Mouse (Mus musculus): ENCODE results near the gene C77080. TPM values are rescaled to one million over a fixed set of nuclear protein-coding genes. Genes with fewer than 3 reads are reported as not detected.

Gene C77080
- polyA plus RNA-seq, 1 experiment, result 29.7 TPM

- DNase-seq (ENCODE audit: low spot score), result no peak
Observed at GRCm38 (mm10) chr4:129266821-129267220, 5.6 kb upstream of the C77080 start.

- DNase-seq (ENCODE audit: low spot score), result no peak
Observed at GRCm38 (mm10) chr4:129266191-129266590, 5.0 kb upstream of the C77080 start.

DNA sequence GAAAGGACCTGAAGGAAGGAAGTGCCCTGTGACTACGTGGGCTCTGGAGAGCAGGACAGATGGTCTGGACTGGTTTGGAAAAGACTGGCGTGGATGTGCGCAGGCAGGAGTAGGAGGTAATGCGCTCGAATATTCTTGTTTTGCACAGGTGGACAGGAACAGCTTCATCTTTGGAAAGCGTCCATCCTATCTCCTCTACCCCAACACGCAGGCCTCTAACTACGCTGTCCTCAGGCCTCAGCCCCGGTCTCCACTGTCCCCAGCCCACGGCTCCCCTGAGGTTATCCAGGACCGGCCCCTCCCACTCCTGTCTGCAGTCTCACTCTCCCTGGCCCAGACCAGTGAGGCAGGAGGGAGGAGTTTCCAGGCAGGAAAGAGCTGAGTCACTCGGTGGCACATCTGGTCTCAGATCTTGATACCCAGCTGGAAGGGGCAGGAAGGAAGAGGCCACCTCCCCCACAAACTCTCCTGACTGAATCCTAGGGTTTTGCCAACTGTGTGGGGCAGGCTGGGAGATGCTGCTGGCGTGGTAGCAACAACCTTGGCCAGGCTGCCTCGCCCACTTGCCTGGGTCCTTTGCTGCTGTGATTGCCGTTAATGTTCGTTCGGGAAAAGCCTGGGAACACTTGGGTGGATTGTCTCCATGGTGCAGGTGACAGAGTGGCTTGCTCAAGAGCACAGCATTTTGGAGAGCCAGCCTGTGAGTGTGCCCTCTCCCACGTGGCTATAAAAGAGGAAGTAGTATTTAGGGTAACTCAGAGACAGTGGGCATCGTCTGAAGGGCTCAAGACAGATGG lies 2.2 kb upstream of the C77080 start:
- DNase-seq (ENCODE audit: low spot score), result no peak

DNA sequence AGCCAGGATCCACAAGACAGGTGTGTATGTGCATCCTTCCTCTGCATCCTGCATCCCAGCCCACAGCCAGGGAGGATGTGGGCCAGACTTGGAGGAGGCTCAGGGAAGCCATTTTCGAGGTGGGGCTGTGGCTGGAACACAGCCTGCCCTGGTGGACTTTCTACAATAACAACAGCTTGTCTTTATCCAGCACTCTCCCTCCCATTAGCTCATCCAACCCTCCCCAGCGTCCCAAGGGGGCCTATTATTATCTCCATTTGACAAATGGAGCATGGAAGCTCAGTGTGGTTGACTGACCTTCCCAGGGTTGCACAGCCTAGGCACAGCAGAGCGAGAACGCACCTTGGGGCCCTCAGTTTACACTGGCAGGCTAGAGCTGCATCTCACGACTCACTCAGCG lies 526 bp downstream of the C77080 start:
- no peak for DNase-seq (ENCODE audit: low spot score)

DNA sequence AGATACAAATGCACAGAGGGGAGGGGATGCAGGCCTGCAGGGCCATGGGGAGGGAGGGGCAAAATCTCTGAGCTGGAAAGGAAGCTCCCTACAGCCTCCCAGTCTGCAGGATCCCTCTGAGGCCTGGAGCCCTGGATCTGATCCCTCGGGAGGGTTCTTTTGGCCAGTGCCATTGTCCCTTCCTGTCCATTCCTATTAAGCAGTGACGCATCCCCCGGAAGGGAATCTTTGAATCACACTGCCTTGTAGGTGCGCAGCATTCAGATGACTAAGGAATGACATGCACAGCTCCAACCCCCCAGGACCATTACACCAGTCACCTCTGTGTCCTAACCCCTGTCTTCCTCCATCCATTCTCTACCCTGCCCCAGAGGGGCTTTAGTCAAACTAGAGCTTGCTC lies 2.1 kb downstream of the C77080 start:
- no peak for DNase-seq (ENCODE audit: low spot score)

DNA sequence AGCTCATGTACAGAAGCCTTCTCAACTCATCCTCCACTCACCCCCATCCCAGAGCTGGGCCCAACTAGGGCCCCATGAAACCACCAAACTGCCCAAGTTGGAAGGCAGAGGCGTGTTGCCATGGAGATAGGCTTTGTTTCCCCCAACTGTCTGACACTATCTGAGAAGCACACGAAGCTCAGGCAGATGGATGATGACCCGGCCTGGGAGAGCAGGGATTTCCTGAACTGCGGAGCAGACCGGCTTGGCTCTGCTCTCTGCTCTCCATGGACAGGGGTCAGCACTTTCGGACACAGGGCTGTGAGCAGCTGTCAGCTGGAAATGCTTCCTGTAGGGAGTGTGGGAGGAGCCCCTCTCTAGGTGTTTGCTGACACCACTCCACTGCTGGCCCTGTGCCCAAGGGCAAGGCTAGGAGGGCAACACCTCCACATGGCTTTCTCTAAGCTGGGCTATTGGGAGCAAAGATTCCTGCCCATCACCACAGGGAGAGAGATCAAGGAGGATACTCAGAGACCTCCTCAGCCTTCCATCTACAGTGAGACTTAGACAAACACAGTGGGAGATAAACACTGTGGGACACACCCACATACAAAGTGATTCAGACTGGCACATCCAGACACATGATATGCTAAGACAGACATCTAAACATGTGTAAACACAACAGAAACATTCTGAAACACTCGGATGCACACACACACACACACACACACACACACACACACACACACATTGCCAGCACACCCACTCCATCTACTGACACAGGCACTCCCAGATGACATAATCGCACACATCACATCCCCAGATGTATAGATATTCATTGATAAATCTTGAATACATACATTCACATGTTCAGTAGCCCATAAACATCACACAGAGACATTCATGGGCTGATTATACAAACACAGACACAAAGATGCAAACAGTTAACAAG lies 4.5 kb downstream of the C77080 start:
- DNase-seq (ENCODE audit: low spot score), result no peak

DNA sequence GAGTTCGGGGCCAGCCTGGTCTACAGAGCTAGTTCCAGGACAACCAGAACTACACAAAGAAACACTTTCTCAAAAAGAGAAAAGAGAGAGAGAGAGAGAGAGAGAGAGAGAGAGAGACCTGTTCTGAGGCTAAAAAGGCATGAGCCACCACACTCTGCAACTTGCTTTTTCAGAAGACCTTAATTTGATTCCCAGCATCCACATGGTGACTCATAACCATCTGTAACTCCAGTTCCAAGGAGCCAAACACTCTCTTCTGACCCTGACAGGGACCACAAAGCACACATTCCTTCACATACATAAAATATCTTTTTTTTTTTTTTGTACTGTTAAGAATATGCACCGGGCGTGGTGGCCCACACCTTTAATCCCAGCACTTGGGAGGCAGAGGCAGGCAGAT lies 6.6 kb downstream of the C77080 start:
- DNase-seq (ENCODE audit: low spot score), result no peak

DNA sequence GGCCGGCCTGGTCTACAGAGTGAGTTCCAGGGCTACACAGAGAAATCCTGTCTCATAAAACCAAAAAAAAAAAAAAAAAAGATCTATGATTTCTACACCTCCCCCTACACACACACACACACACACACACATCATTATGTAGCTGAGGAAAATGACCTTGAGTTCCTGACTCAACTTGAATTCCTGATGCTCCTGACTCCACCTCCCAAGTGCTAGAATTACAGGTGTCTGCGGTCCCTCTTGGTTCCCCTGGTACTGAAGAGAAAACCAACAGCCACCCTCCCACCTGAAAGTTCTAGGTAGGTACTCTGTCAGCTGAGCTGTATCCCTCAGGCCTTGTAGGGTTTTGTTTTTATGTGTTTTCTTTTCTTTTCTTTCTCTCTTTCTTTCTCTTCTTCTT lies 8.7 kb downstream of the C77080 start:
- DNase-seq (ENCODE audit: low spot score), result no peak

- no peak for DNase-seq (ENCODE audit: low spot score)
Observed at GRCm38 (mm10) chr4:129251482-129252125, 9.6 kb downstream of the C77080 start.

DNA sequence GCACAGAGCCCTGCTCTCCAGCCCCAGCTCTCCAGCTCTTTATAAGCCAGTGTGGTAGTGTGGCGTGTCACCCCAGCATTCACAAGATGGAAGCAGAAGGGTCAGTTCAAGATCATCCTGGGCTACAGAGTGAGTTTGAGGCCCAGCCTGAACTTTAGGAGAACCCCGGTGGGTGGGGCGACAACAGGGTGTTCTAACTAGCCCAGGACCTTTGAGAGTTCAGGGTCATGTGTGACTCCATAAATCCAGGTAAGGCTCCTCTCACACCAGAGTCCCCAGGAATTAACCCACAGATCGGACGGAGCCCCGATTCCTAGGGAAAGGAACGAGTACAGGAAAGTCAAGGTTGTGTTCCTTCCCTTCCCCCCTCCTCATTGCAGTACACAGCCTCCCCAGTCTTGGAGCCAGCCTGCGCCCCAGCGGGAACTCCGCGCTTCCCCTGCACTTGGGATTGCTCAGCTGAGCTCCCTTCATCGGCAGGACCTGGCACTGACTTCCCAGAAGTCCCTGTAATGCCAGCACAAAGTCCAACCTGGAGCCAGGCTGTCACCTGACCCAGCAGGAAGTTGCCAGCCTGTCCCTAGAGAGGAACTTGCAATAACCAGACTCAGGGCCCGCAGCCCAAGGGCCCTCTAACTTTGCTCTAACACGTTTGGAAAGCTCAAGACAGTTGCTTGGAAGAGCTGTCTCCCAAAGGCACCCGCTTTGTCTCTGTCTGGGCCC lies 10.3 kb downstream of the C77080 start:
- no peak for DNase-seq (ENCODE audit: low spot score)

DNA sequence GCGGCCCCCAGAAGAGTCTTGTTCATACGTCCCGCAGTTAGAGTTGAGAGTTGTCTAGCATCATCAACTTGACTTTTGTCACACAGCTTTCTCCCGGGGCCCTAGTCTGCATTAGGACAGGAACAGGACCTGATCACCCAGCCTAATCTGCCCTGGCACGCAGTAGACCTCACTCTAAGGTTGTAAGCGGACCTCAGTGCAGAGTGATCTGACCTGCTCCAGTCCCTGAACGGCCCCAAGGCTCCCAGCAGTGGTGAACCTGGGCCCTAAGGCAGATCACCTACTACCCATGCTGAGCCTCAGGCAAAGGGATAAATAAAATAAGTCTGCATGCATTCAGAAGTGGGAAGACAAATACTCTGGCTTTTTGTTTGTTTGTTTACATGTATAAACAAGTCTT lies 11.9 kb downstream of the C77080 start:
- DNase-seq (ENCODE audit: low spot score), result no peak

DNA sequence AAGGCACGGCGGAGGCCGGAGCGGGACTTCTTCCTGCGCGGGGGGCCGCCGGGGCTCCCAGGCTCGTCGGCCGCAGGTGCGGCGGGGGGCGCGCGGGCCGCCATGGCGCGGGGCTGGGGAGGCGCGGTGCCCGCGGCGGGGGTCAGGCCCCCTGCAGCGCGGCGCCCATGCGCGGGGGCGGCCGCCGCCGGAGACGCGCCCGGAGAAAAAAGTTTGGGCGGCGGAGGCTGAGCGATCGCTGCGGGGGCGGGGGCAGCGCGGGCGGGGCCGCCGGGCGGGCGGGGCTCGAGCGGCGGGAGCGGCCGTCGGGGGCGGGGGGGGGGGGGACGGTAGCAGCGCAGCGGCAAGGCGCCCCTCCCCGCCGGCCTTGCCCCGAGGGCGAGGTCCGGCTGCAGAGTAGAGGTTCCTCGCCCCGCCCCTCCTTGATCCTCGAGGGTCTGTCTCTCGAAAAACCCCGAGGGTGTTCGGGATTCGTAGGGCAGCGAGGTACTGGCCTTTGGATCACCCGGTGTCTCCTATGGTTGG lies 12.9 kb downstream of the C77080 start:
- DNase-seq (ENCODE audit: low spot score), result no peak

GRCm38 (mm10) chr4:129247381-129248242 lies 13.6 kb downstream of the C77080 start:
- DNase-seq (ENCODE audit: low spot score), result no peak

GRCm38 (mm10) chr4:129246360-129247301 lies 14.6 kb downstream of the C77080 start:
- no peak for DNase-seq (ENCODE audit: low spot score)

DNA sequence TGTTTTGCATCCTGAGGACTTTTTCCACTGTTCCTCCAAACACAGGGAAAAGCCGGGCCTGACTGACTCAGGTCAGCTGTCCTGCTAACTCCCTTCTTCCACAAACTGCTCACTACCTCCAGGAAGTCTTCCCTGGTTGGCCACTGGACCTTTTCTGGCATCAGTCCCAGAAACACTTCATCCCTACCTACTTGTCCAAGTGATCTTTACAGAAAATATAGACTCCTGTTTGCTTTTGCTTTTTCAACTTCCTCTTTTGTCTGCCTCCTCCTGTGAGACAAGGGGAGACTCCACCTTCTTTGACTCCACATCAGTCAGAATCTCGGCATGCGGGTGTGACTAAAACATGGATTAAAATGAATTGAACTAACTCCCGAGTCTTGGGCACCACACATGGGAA lies 16.4 kb downstream of the C77080 start:
- no peak for DNase-seq (ENCODE audit: low spot score)

DNA sequence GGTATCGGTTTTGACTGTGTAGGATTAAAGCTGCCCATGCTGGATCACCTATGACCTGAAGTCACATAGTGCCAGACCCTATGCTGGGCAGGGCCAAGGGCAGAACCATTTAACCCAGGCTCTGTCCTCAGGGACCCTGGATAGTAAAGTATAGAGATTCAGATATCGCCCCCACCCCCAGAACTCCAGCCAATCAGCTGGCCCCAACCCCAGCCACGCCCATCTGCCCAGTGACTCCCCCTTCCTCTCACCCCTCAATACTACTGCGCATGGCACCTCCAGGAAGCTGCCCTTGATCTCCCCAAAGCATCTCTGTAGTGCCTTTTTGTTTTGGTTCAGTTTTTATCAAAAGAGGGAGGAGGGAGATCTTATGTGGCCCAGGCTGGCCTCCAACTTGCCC lies 18.4 kb downstream of the C77080 start:
- DNase-seq (ENCODE audit: low spot score), result no peak

GRCm38 (mm10) chr4:129242327-129242726 lies 18.9 kb downstream of the C77080 start:
- no peak for DNase-seq (ENCODE audit: low spot score)

DNA sequence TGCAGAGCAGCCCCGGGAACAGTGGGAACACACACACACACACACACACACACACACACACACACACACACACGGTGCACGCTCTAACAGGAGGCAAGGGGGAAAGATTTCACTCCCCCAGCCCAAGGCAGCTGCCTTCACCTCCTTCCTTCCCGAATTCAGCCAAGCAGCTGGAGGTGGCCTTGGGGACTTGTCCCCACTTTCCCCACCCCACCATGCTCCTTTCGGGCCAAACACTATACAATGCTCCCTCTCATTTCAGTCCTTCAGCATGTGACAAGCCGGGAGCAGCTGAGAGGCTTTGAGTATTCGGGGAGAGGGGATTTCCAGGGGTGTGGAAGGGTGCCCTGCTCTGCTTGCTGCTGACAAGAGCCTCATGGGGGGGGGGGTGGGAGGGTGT lies 19.3 kb downstream of the C77080 start:
- DNase-seq (ENCODE audit: low spot score), result no peak

- DNase-seq (ENCODE audit: low spot score), result peak; percentile 68
Observed at GRCm38 (mm10) chr4:129239075-129239474, 22.1 kb downstream of the C77080 start.

Data from urinary bladder, adult 2 months (tissue).